Mouse (Mus musculus) cerebellum, postnatal 10 days (tissue): ENCODE data around the gene Olfr27.

Experiments used
- DNase-seq, 2 experiments: peaks; one replicate each; pipeline ENCODE4 v3.0.0; 2021; ENCODE audit warnings: mixed read lengths in 2 of 2

The Olfr27 gene

GRCm38 (mm10) chr9:39127831-39128230 is at the start of gene Olfr27:
Gene Olfr27 (plus strand): TSS chr9:39128131.
- DNase-seq = no peak

- no peak for DNase-seq
Observed at GRCm38 (mm10) chr9:39078787-39079186, 49.1 kb upstream of the Olfr27 start, which contains the start of gene Olfr938. Gene Olfr938 (minus strand): TSS chr9:39078887.

- no peak for DNase-seq
Observed at GRCm38 (mm10) chr9:39127326-39127725, 605 bp upstream of the Olfr27 start.

- no peak for DNase-seq
Observed at GRCm38 (mm10) chr9:39152401-39152800, 24.5 kb downstream of the Olfr27 start.

GRCm38 (mm10) chr9:39166004-39166403 is 38.1 kb downstream of the Olfr27 start, which contains the start of gene Olfr943:
Gene Olfr943 (plus strand): TSS chr9:39166304.
- DNase-seq = no peak
